Mouse (Mus musculus) ES-Bruce4 (cell line): ENCODE results near the gene Chst15.

ENCODE experiments used
- CTCF ChIP-seq: IDR thresholded peaks from one replicate; pipeline ENCODE4 v1.8.1; 2011; ENCODE audit warnings: low read depth, low read length
- EP300 ChIP-seq: IDR thresholded peaks from 2 replicates; pipeline ENCODE4 v1.6.1; 2011; ENCODE audit warnings: low read depth, low read length; ENCODE audit not compliant: insufficient read depth
- POLR2A ChIP-seq: IDR thresholded peaks from one replicate; pipeline ENCODE4 v1.8.1; 2011; ENCODE audit warnings: low read length; ENCODE audit not compliant: insufficient read depth

DNA sequence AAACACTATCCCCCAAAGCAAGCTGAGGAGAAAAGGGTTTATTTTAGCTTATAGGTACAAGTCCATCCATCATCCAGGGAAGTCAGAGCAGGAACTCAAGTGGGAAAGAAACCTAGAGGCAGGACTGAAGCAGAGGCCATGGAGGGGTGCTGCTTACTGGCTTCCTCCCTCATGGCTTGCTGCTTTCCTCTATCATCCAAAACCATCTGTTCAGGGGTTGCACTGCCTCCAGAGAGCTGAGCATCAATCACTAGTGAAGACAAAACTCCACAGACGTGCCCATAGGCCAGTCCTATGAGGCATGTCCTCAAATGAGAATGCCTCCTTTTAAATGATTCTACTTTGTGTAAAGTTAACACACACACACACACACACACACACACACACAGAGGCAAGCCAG is 13.2 kb upstream of the Chst15 start:
- no peak for TF ChIP-seq CTCF
- no peak for TF ChIP-seq POLR2A
- no peak for TF ChIP-seq EP300
